Mouse (Mus musculus): ENCODE measurements around the gene Vipr2.

DNA sequence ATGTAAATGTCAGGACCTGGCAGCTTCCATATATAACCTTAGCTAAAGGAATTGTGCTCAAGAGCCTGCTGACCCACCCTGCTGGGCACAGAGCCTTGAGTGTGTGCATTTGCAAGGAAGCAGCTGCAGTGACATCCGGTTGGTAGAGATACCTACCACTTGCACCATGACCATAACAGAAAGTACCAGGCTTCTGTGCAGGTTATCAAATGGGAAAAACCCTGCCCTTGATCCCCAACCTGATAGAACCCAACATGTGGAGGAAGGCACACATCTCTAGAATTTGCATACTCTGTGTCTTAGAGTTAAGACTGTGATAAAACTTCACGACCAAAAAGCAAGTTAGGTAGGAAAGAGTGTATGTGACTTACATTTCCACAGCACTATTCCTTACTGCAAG is 63.1 kb downstream of the Vipr2 start:
- TF ChIP-seq EP300 (optimal IDR thresholded peaks at IDR 0.05) (no peak), CTCF (IDR thresholded peaks at IDR 0.05; ENCODE audit: low read depth) (no peak)

Measured in stomach, postnatal 0 days (tissue).